Mouse (Mus musculus) spleen, adult 18-20 months (tissue): ENCODE measurements around the gene Cyp2c54.
"Not testable (repeated sequence)": the region's sequence is repeated elsewhere in the genome, so short reads cannot be mapped to it uniquely, and the experiment has no call there.

ENCODE experiments used
- DNase-seq, 2 experiments: peaks; one replicate each; pipeline ENCODE4 v3.0.0; 2022; ENCODE audit warnings: mixed read lengths in 2 of 2

Gene Cyp2c54

GRCm38 (mm10) chr19:40073701-40074100 is at the start of gene Cyp2c54:
Gene Cyp2c54, minus strand, starts transcription at chr19:40073827.
- no peak for DNase-seq

- not testable (repeated sequence) for DNase-seq
Observed at GRCm38 (mm10) chr19:40119624-40120023, 46.0 kb upstream of the Cyp2c54 start.

GRCm38 (mm10) chr19:40091111-40091510 is 17.5 kb upstream of the Cyp2c54 start:
- no peak for DNase-seq

GRCm38 (mm10) chr19:40089421-40089820 is 15.8 kb upstream of the Cyp2c54 start, which contains the start of gene Cyp2c50:
Gene Cyp2c50, plus strand, starts transcription at chr19:40089688.
- DNase-seq, result not testable (repeated sequence)

GRCm38 (mm10) chr19:40088381-40088780 is 14.8 kb upstream of the Cyp2c54 start:
- DNase-seq, result no peak

GRCm38 (mm10) chr19:39992140-39992539 is 81.5 kb downstream of the Cyp2c54 start, which contains the start of gene Cyp2c37:
Gene Cyp2c37, plus strand, starts transcription at chr19:39992424.
- not testable (repeated sequence) for DNase-seq

- DNase-seq, result no peak
Observed at GRCm38 (mm10) chr19:39989471-39989870, 84.2 kb downstream of the Cyp2c54 start.
